Mouse (Mus musculus) kidney, embryonic 15.5 days (tissue): ENCODE measurements around the gene Iqsec1. TPM values are rescaled to one million over a fixed set of nuclear protein-coding genes. Genes with fewer than 3 reads are reported as not detected.
A peak's percentile ranks its signal among the peaks of the same experiment; 100 is the strongest.

Experiments
- ATAC-seq: fragments of 200-750 bp; cut with Nextera tagmentation; replicated peaks from 2 replicates; pipeline ENCODE4 v1.8.0; 2017; ENCODE audit warnings: moderate TSS enrichment; ENCODE audit not compliant: low FRiP score
- H3K27ac ChIP-seq: fragments of 300-500 bp; sonication (generic); 2 replicates; pipeline ENCODE4 v1.5.1; 2015; ENCODE audit warnings: mild to moderate bottlenecking, inconsistent platforms
- H3K27me3 ChIP-seq: fragments of 300-500 bp; sonication (generic); 2 replicates; pipeline ENCODE4 v1.6.1; 2015; ENCODE audit warnings: inconsistent platforms
- H3K36me3 ChIP-seq: fragments of 300-500 bp; sonication (generic); 2 replicates; pipeline ENCODE4 v1.6.1; 2015; ENCODE audit warnings: inconsistent platforms
- H3K4me1 ChIP-seq: fragments of 300-500 bp; sonication (generic); 2 replicates; pipeline ENCODE4 v1.6.1; 2015; ENCODE audit warnings: inconsistent platforms
- H3K4me2 ChIP-seq: fragments of 300-500 bp; sonication (generic); 2 replicates; pipeline ENCODE4 v1.6.1; 2015; ENCODE audit warnings: moderate library complexity, mild to moderate bottlenecking, inconsistent platforms
- H3K4me3 ChIP-seq: fragments of 300-500 bp; sonication (generic); replicated peaks from 2 replicates; pipeline ENCODE4 v1.5.1; 2015; ENCODE audit warnings: mild to moderate bottlenecking, inconsistent platforms
- H3K9ac ChIP-seq: fragments of 300-500 bp; sonication (generic); 2 replicates; pipeline ENCODE4 v1.6.1; 2015; ENCODE audit warnings: mild to moderate bottlenecking, inconsistent platforms
- H3K9me3 ChIP-seq: fragments of 300-500 bp; sonication (generic); replicated peaks from 2 replicates; pipeline ENCODE4 v1.6.1; 2016; ENCODE audit warnings: inconsistent platforms
- WGBS: fragments of 180-500 bp; shearing (Covaris S2); methylation state at CpG from one replicate; pipeline ENCODE4 v1.1.7; 2015; ENCODE audit warnings: mixed read lengths; 5-methylcytosine and 5-hydroxymethylcytosine counted together
- polyA plus RNA-seq: library from polyadenylated mRNA; unstranded; fragments of >200 nt; fragmentation: Nextera tagmentation; extraction: Ambion mirVana; gene quantifications from 2 replicates; pipeline ENCODE4 v1.2.1, GENCODE M21; 2015

Iqsec1 gene
- polyA plus RNA-seq, 1 experiment from 2014 or later = 10.8 TPM

GRCm38 (mm10) chr6:90755613-90755941, 232.9 kb downstream of the Iqsec1 start:
- no peak for ATAC-seq
- H3K27me3 ChIP-seq = no peaks in the 10 kb centered on the region
- no peak overlapping the region for H3K9ac ChIP-seq
- no peak overlapping the region for H3K4me2 ChIP-seq
- H3K4me3 ChIP-seq = no peak overlapping the region
- no peak overlapping the region for H3K27ac ChIP-seq
- no peaks in the 10 kb centered on the region for H3K36me3 ChIP-seq
- 67% methylated on average over 6 of the region's 6 CpGs for WGBS
- H3K4me1 ChIP-seq = no peaks in the 10 kb centered on the region
- H3K9me3 ChIP-seq = no peaks in the 10 kb centered on the region

- H3K9me3 ChIP-seq = no peaks in the 10 kb centered on the region
- no peak overlapping the region for H3K4me2 ChIP-seq
- no peak overlapping the region for H3K27ac ChIP-seq
- no peaks in the 10 kb centered on the region for H3K36me3 ChIP-seq
- H3K9ac ChIP-seq = no peak overlapping the region
- H3K4me3 ChIP-seq = no peak overlapping the region
- whole genome bisulfite sequencing = 57% methylated on average over 7 of the region's 7 CpGs
- H3K4me1 ChIP-seq = no peaks in the 10 kb centered on the region
- no peaks in the 10 kb centered on the region for H3K27me3 ChIP-seq
- ATAC-seq = no peak
Observed at GRCm38 (mm10) chr6:90754927-90755612, 233.4 kb downstream of the Iqsec1 start.

DNA sequence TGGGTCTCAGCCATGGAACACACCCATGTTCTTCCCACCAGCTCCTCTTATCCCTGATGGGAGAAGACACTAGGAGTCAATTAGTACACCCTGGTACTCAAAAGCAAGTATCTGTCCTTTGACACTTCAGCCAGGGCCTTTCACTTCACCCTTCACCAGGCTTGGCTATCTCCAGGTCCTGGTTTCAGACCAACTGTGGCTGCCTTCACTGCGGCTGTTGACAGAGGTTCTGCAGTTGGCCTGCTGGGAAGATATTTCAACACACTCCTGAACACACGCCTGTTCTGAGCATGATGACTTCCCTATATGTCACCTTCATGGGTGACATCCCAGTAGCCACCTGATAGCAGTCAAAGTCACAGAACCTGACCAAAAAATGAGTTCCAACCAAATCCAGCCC, 234.4 kb downstream of the Iqsec1 start:
- no peak for ATAC-seq
- Histone ChIP-seq H3K27ac (no peak overlapping the region), H3K4me1 (no peaks in the 10 kb centered on the region), H3K9ac (no peak overlapping the region), H3K9me3 (no peaks in the 10 kb centered on the region), H3K27me3 (no peaks in the 10 kb centered on the region), H3K36me3 (no peaks in the 10 kb centered on the region), H3K4me3 (no peak overlapping the region), H3K4me2 (no peak overlapping the region)
- WGBS = 89% methylated on average over 2 of the region's 2 CpGs

DNA sequence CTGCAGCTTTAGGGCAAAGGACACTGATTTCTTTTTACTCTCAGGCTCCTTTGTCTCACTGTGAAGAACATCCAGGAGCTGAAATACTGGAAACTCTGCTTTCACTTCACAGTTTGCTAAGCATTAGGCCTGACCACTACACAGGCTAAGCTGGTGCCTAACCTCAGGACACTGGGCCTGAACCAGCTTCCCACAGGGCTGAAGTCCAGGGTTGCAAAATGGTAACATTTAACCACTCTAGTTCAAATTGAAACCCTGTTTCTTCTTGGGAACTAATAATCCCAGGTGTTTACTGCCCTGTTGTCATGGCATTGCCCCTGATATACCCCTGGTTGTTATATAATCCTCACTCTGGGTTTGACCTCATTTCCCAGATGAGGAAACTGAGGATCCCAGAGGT, 234.8 kb downstream of the Iqsec1 start:
- no peaks in the 10 kb centered on the region for H3K9me3 ChIP-seq
- H3K9ac ChIP-seq = no peak overlapping the region
- no peak overlapping the region for H3K4me2 ChIP-seq
- no peaks in the 10 kb centered on the region for H3K4me1 ChIP-seq
- no peak overlapping the region for H3K4me3 ChIP-seq
- no peak overlapping the region for H3K27ac ChIP-seq
- no peaks in the 10 kb centered on the region for H3K36me3 ChIP-seq
- no peak for ATAC-seq
- H3K27me3 ChIP-seq = no peaks in the 10 kb centered on the region

DNA sequence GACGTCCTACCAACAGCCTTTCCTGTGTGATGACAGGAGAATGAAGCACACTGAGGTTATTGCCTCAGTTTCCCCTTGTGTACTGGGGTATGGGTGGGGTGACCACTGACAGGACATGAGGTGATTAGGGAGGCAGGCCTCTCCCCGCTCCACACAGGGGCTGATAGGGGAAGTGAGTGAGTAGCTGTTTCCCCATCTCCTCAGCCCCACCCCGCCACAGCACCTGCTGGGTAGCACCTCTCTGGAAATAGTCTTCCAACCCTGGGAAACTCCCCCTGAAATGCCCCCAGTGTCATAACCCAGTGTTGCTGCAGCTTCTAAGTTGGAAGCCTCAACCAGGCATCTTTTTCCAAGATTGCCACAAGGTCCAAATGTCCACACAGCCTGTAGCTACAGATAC, 236.9 kb downstream of the Iqsec1 start:
- Histone ChIP-seq H3K27ac (no peak overlapping the region), H3K9me3 (no peaks in the 10 kb centered on the region), H3K4me3 (no peak overlapping the region), H3K4me1 (no peaks in the 10 kb centered on the region), H3K9ac (no peak overlapping the region), H3K4me2 (no peak overlapping the region), H3K36me3 (no peaks in the 10 kb centered on the region), H3K27me3 (no peaks in the 10 kb centered on the region)
- WGBS = 80% methylated on average over 3 of the region's 3 CpGs
- no peak for ATAC-seq

- no peak overlapping the region for H3K4me3 ChIP-seq
- 0 out of 2 replicates have a peak, but pooled peaks have one; percentile 56 for ATAC-seq
- H3K27me3 ChIP-seq = no peaks in the 10 kb centered on the region
- no peak overlapping the region for H3K27ac ChIP-seq
- H3K9ac ChIP-seq = no peak overlapping the region
- no peaks in the 10 kb centered on the region for H3K9me3 ChIP-seq
- H3K36me3 ChIP-seq = no peaks in the 10 kb centered on the region
- 60% methylated on average over 2 of the region's 2 CpGs for WGBS
- H3K4me1 ChIP-seq = no peaks in the 10 kb centered on the region
- no peak overlapping the region for H3K4me2 ChIP-seq
Observed at GRCm38 (mm10) chr6:90750091-90750490, 238.4 kb downstream of the Iqsec1 start.

DNA sequence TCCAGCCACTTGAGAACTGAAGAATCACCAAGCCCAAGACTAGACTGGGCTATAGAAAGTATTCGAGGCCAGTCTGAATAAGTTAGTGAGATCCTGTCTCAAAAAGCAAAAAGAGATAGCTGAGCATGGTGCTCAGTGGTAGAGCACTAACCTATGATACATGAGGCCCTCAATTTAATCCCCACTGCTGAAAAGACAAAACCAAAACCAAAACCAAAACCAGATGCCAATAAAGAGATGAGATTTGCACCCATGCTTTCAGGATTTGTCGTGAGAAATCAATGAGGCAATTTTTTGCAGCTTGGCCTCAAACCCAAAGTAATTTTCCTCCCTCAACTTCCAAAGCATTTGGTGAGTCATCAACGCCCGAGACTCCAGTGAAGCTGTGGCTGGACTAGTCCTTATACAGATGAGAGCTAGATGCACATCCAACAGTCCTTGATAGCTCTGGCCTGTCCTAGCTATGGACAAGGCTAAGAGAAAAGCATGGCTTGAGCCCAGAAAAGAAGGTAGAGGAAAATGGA, 239.0 kb downstream of the Iqsec1 start:
- Histone ChIP-seq H3K27ac (no peak overlapping the region), H3K4me3 (no peak overlapping the region), H3K4me2 (no peak overlapping the region), H3K9me3 (no peaks in the 10 kb centered on the region), H3K9ac (no peak overlapping the region), H3K36me3 (no peaks in the 10 kb centered on the region), H3K4me1 (no peaks in the 10 kb centered on the region), H3K27me3 (no peaks in the 10 kb centered on the region)
- no peak for ATAC-seq
- WGBS = 84% methylated on average over 4 of the region's 4 CpGs

- H3K27me3 ChIP-seq = no peaks in the 10 kb centered on the region
- no peaks in the 10 kb centered on the region for H3K9me3 ChIP-seq
- ATAC-seq = no peak
- no peak overlapping the region for H3K9ac ChIP-seq
- no peaks in the 10 kb centered on the region for H3K36me3 ChIP-seq
- no peak overlapping the region for H3K4me3 ChIP-seq
- H3K4me2 ChIP-seq = no peak overlapping the region
- no peak overlapping the region for H3K27ac ChIP-seq
- H3K4me1 ChIP-seq = no peaks in the 10 kb centered on the region
Observed at GRCm38 (mm10) chr6:90748976-90749375, 239.5 kb downstream of the Iqsec1 start.

- no peaks in the 10 kb centered on the region for H3K9me3 ChIP-seq
- no peak overlapping the region for H3K9ac ChIP-seq
- H3K4me1 ChIP-seq = no peaks in the 10 kb centered on the region
- H3K27ac ChIP-seq = no peak overlapping the region
- WGBS = 57% methylated on average over 3 of the region's 3 CpGs
- H3K36me3 ChIP-seq = no peaks in the 10 kb centered on the region
- H3K4me2 ChIP-seq = no peak overlapping the region
- H3K4me3 ChIP-seq = no peak overlapping the region
- H3K27me3 ChIP-seq = no peaks in the 10 kb centered on the region
- ATAC-seq = no peak
Observed at GRCm38 (mm10) chr6:90746331-90746864, 242.1 kb downstream of the Iqsec1 start.

DNA sequence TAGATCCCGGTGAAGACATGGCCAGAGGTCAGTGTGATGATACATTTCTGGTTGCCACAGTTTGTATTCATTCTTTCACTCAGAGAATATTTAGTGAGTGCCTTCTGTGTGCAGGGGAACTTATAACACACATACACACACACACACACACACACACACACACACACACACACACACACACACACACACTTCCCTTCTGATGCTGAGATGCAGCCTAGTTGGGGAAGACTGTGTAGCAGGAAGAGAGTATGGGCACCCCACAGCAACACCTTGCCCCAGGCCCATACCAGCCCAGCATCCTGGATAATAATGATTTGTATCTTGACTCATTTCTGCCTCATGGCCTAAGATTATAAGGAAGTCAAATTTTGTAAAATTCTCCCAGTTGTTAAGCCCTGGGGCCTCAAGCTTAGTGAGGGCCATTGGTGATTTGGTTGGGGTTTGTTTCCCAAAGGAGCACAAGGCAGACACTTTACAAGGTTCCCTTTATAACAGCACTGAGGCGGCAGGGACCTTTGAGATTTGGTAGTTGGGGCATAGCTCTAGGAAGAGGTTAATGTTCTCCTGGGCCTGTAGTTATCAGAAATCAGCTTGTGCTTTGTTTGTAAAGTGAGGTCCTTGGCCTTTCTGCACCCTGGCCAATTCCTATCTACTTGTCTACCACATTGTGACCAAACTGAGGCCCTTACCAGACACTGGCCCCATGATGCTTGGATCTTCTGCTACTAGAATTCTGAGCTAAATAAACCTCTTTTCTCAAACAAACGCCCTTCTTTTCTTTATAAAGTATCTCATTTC, 242.9 kb downstream of the Iqsec1 start:
- Histone ChIP-seq H3K36me3 (no peaks in the 10 kb centered on the region), H3K4me3 (no peak overlapping the region), H3K9ac (no peak overlapping the region), H3K4me2 (no peak overlapping the region), H3K4me1 (no peaks in the 10 kb centered on the region), H3K27ac (no peak overlapping the region), H3K27me3 (no peaks in the 10 kb centered on the region), H3K9me3 (no peaks in the 10 kb centered on the region)
- ATAC-seq = no peak
- 81% methylated on average over 3 of the region's 3 CpGs for WGBS

GRCm38 (mm10) chr6:90742453-90742852, 246.0 kb downstream of the Iqsec1 start:
- H3K9ac ChIP-seq = no peak overlapping the region
- no peak overlapping the region for H3K27ac ChIP-seq
- no peak overlapping the region for H3K4me2 ChIP-seq
- H3K4me1 ChIP-seq = peaks cover 2% of the 10 kb centered on the region
- no peak overlapping the region for H3K4me3 ChIP-seq
- 59% methylated on average over 1 of the region's 1 CpGs for WGBS
- H3K27me3 ChIP-seq = no peaks in the 10 kb centered on the region
- H3K9me3 ChIP-seq = no peaks in the 10 kb centered on the region
- H3K36me3 ChIP-seq = no peaks in the 10 kb centered on the region
- no peak for ATAC-seq

- Histone ChIP-seq H3K27me3 (no peaks in the 10 kb centered on the region), H3K4me1 (peaks cover 9% of the 10 kb centered on the region), H3K4me2 (no peak overlapping the region), H3K4me3 (no peak overlapping the region), H3K9ac (no peak overlapping the region), H3K27ac (no peak overlapping the region), H3K36me3 (no peaks in the 10 kb centered on the region), H3K9me3 (no peaks in the 10 kb centered on the region)
- no peak for ATAC-seq
- 91% methylated on average over 5 of the region's 5 CpGs for WGBS
Observed at GRCm38 (mm10) chr6:90741717-90742116, 246.8 kb downstream of the Iqsec1 start.
